Mouse (Mus musculus): ENCODE measurements around the gene Smc1b. TPM values are rescaled to one million over a fixed set of nuclear protein-coding genes. Genes with fewer than 3 reads are reported as not detected.
"Not testable (repeated sequence)": the region's sequence is repeated elsewhere in the genome, so short reads cannot be mapped to it uniquely, and the experiment has no call there.

The Smc1b gene
- total RNA-seq, 4 experiments from 2014 or later, result 0.07 TPM; not detected in 3

- DNase-seq (ENCODE audit: low spot score in 2 of 2), result no peak
Measured at GRCm38 (mm10) chr15:85135143-85135542, 3.4 kb upstream of the Smc1b start.

- no peak for DNase-seq (ENCODE audit: low spot score in 2 of 2)
Measured at GRCm38 (mm10) chr15:85132193-85132520, 393 bp upstream of the Smc1b start.

DNA sequence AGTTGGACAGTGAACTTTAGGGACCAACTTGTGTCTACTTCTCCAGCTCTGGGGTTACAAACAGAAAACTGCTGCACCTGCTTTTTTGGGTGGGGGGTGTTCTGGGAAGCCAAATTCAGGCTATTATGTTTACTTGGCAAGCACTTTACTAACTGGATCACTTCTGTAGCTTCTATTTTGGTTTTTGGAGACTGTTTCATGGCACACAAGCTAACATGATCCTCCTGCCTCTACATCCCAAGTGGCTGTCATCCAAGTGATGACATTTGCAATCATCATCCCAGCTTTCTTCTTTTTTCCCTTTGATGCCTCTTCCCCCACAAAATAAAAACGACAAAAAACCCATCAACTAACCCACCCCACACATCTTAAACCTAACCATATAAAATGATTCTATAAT lies 46.1 kb downstream of the Smc1b start:
- no peak for DNase-seq (ENCODE audit: low spot score in 2 of 2)

DNA sequence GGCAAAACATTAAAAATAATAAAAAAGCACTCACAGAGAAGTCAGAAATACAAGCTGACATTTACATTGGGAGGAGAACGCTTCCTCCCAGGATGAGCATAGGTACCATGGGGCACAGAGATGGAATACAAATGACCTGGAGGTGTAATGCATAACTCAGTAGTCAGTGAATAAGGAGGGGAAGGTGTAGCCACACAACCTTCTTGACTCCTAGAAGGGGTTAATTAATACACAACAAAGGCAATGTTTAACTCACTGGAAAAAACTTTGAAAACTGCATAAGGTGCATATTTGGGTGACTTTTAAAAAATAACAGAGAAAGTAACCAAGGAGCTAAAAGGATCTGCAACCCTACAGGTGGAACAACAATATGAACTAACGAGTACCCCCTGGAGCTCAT lies 59.1 kb downstream of the Smc1b start:
- DNase-seq (ENCODE audit: low spot score in 2 of 2), result no peak

- no peak for DNase-seq (ENCODE audit: low spot score in 2 of 2)
Measured at GRCm38 (mm10) chr15:85070561-85070960, 61.2 kb downstream of the Smc1b start.

- DNase-seq (ENCODE audit: low spot score in 2 of 2), result no peak
Measured at GRCm38 (mm10) chr15:85063421-85063820, 68.3 kb downstream of the Smc1b start.

DNA sequence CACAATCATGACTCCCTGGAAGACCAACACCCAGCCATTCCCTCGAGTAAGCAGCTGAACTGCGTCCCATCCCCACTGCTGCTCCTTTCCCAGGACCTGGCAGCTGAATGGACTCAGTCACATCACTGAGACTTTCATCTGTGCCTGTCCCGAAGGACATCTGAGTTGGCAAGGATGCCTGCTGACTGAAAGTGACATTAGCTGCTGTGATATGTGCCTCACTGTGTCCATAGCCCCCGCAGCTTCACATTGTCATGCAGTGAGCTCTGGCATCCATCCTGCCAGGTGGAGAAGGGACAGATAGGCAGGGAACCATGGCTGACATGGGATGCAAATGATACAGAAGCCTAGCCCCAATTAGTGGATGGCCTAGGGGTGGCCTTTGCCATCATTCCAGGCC lies 76.6 kb downstream of the Smc1b start:
- DNase-seq (ENCODE audit: low spot score in 2 of 2), result no peak

DNA sequence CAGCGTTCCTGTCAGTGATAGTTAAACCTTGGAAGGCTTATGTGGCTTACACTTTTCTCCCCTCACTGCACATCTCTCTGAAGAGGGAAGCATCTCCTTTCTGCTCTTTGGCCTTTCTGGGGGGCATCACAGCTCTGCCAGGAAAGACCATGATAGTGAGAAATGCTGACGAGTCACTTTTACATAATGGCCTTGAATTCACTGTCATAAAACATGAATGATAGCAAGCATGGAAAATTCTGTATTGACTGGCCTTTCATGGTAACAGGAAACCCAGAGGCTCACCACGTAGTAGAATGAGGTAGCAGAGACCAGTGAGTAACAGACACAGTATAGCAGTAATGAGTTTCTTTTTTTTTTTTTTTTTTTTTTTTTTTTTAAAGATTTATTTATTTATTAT lies 77.7 kb downstream of the Smc1b start:
- DNase-seq (ENCODE audit: low spot score in 2 of 2), result no peak

- DNase-seq (ENCODE audit: low spot score in 2 of 2), result no peak
Measured at GRCm38 (mm10) chr15:85049758-85050157, 82.0 kb downstream of the Smc1b start.

DNA sequence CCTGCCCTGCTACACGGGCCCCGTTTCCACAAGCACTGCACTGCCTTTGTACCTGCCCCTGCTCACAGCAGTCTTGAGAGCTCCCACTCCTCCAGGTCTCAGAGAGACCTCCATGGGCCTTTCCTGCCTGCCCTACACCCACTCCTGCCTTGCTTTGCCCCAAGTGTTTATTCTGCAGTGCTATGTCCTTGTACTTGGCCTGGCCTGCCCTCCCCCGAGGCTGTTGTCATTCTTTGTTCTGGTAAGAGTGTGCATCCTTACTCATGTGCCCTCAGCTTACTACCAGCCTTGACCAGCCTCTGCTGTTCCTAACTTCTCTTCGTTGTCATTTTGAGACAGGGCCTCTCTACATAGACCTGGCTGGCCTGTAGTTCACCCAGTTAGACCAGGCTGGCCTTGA lies 83.9 kb downstream of the Smc1b start:
- no peak for DNase-seq (ENCODE audit: low spot score in 2 of 2)

DNA sequence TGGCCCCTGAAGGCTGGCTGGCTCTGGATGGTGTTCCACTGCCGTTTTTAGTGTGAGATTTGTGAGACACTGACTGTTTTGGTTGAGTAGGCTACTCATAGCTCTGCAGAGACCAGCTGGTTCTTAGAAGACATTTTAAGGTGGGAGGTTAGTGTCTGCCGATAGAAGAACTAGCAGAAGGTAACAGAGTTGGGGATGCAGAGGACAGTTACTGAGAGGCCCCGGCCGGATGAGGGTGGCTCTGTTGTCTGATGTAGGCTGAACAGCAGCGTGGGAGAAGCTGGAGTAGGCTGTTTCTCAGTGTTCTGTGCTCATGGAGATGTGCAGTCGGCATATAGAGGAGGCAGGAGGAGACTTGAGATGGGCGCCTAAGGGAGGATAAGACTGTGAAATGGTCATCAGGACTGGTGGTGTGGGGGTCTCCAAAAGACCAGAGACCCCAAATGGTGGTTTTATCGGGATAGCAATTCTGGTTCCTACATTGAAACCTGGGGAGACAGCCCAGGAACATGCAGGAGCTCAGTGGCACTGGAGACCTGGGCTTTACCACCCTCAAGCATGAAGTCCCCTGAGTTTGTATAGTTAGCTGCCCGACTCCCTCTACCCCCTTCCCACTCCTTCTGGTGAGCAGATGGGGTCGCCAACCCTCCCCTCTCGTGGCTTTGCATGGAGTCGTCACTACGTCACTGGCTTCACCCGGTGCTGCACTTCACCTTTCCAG lies 85.4 kb downstream of the Smc1b start:
- DNase-seq (ENCODE audit: low spot score in 2 of 2), result no peak

DNA sequence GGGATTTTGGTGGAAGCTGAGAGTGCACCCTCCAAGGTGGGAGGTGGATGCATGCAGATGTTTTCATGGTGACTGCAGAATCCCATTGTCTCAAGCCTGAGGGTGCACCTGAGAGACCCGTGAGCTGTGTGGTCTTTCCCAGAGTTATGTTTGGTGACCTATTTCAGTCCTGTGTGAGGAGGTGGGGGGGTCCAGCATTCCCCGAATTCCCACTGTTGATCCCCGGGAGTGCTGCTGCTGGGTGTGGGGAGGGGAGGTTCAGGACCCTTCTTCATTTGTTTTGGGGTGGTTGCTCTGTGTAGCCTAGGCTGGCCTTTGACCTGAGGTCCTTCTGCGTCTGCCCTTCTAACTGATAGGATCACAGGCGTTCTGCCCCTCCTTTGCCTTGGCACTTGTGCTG lies 88.0 kb downstream of the Smc1b start:
- no peak for DNase-seq (ENCODE audit: low spot score in 2 of 2)

DNA sequence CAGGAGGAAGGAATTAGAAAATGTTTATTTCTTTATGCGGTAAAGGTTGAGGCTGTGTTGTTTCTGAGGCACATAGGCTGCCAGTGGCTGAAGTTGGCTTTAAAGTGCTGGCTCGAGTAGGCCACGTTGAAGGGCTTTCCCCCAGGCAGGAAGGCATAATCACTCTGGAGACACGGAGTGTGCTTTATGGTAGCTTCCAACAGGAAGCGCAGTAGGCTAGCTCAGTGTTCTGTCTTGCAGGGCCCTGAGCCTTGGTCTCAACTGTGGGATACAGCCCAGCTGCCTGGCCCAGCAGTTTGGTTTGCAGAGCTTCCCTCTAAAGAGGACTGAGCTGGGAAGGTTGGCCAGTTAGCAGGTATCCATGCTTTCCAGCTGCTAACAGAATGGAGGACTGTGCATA lies 88.6 kb downstream of the Smc1b start:
- DNase-seq (ENCODE audit: low spot score in 2 of 2), result no peak

DNA sequence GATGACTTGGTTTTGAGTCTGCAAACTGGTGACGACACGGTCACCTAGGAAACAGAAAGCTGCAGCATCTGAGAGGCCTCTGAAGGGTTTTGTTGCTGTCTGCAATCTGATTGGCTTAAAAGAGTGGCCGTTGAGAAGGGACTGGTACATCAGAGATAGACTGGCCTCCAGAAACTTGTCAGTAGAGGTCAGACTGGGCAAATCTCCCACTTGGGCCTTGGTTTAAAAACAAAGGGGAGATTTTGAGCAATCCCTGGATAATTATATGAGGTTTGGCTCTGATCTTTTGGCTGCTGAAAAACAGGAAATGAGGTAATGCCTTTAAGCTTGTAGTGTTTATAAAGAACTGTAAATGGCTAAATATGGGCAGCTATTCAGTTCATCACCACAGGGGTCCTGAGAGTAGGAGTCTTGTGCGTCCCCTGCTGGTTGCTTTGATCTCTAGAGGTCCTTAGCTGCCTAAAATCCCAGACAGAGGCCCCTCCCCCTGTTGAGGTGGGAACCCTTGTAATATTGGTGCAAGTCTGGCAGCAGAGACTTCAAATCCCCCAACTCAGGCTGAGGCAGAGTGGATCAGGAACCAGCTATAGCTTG lies 89.3 kb downstream of the Smc1b start:
- peak in 1 of 2 experiments; percentile 82 for DNase-seq (ENCODE audit: low spot score in 2 of 2)

- no peak for DNase-seq (ENCODE audit: low spot score in 2 of 2)
Measured at GRCm38 (mm10) chr15:85041546-85042225, 90.1 kb downstream of the Smc1b start.

- no peak for DNase-seq (ENCODE audit: low spot score in 2 of 2)
Measured at GRCm38 (mm10) chr15:85037343-85037690, 94.4 kb downstream of the Smc1b start.

DNA sequence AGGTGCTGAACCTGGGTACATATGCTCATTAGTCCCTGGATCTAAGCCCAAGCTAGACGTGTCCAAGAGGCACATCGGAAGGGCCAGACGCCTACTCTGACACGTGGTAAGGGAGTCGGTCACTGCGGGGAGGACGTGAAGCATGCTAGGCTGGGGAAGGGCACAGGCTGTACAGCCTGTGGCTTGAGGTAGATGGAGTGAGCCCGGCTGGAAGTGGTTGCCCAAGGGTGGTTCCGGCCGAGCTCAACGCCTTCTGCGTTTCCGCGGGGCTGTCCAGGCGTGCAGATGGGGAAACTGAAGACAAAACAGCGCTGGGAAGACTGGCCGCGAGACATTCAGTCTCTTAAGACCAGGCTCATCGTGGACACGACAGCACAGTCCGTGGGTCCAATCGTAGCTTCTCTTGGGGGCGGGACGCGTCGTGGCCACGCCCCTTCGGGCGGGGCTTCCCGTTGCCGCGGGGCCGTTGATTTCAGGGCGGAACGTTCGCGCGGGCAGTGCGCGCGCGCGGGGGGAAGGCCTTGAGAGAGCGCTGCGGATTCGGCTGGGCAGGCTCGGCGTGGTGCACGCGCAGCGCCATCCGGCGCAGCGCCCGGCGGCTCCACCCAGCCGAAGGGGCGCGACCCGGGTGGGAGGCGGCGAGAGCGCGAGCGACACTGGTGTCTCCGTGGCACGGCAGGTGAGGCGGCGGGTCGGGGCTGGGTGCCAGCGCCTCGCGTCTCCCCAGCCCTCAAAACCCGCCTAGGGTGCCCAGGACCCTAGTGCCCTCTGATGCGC lies 95.0 kb downstream of the Smc1b start:
- peak; percentile 95 to 96 for DNase-seq (ENCODE audit: low spot score in 2 of 2)

DNA sequence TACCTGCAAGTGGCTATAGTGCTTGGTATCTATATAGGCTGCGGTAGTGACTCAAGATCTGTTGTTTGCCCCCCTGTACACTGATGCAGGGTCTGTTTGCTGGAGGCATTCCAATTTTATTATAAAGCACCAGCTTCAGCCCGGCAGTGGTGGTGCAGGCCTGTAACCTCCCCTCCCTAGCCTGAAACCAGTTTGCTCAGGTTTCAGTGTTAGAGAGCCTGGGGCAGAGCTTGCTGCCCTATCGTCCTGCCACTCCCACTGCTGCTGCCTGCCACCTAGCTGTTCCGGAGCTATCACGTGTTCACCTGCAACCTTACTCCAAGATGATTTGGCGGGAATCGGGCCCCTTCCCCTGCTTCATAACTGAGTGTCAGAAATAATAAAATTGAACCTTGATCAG lies 97.8 kb downstream of the Smc1b start:
- DNase-seq (ENCODE audit: low spot score in 2 of 2), result not testable (repeated sequence)

DNA sequence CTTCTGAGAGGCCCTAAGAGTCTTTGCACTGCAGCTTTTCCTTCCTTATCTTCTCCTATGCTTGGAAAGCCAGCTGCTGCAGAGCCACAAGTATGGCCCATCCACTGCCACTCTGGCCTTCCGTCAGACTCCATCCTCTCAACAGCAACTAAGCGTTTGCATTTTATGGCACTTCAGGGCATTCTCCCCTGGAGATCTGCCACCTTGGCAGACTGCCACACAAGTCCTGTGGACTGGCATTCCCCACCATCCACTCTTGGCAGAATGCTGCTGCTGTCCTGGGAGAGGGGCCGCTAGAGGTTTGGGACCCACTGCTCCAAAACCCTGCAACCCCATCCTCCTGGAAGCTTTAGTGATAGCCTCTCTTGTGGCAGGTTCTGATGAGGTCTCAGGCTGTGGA lies 99.9 kb downstream of the Smc1b start:
- no peak for DNase-seq (ENCODE audit: low spot score in 2 of 2)

DNA sequence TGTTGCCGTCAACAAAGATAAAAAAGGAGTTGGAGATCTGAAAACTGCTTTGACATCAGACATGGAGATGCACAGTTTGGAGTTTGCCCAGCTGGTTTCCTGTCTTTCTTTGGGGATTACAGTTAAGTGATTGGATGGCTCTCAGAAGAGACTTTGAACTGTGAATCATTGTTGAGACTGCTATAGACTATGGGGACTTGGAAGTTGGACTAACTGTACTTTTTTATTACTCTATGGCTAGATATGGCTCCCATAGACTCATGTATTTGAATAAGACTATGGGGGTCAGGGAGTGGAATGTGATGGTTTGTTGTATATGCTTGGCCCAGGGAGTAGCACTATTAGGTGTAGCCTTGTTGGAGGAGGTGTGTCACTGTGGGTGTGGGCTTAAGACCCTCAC lies 101.1 kb downstream of the Smc1b start:
- DNase-seq (ENCODE audit: low spot score in 2 of 2), result not testable (repeated sequence)

GRCm38 (mm10) chr15:85028648-85029047 lies 103.1 kb downstream of the Smc1b start, which contains the start of gene Fam118a:
Gene Fam118a, plus strand, starts transcription at chr15:85028948.
- not testable (repeated sequence) for DNase-seq (ENCODE audit: low spot score in 2 of 2)

- DNase-seq (ENCODE audit: low spot score in 2 of 2), result no peak
Measured at GRCm38 (mm10) chr15:85027740-85028139, 104.0 kb downstream of the Smc1b start.

Data from left cerebral cortex, adult 8-10 months (tissue).